Comparison of ENCODE assay signal across 1 mouse cellular context in the genomic region with DNA sequence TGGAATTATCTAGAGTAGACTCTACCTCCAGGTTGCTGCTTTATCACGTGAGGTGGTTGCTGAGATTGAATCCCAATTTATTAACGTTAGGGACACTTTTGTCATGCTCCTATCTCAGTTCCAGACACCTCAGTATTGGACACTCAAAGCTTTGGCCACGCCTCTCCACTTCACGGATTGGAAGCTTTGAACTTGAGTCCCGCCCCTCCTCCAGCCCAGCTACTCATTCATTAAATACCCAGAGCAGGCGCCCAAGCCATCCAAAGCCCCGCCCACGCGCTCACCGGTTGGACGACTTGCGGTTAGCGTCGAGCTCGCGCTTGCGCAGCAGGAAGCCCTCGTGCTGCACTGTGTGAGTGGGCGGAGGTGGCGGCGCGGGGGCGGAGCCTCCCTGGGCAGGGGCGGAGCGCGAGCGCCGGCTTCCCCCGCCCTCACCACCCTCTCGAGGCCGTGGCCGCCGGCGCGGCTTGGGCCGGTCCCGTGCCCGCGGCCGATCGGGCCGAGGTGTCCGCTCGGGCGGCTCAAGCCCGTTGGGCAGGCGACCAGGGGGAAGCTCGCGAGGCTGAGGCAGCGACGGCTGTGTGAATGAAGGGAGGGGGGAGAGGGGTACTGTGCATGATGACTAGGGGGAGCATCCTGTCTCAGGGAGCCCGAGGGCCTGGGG.
TF ChIP-seq lines count a peak whose summit lies in the region.

No protein-coding gene starts in this region.

TF ChIP-seq in MEL, 35 proteins besides CTCF, POLR2A, EP300 and RAD21 (continued from another document):
- TF ChIP-seq MXI1 (IDR thresholded peaks at IDR 0.05; ENCODE audit: low read depth, low read length) = no peak; the same call in 1 of the 2 replicates
- no peak for TF ChIP-seq ZC3H11A (IDR thresholded peaks at IDR 0.05; ENCODE audit: low read depth, low read length)
- peak; percentile 95 for TF ChIP-seq BHLHE40 (IDR thresholded peaks at IDR 0.05; ENCODE audit: borderline replicate concordance, low read depth, low read length)
- no peak for TF ChIP-seq ELF1 (IDR thresholded peaks at IDR 0.05; ENCODE audit: low read depth, low read length)
- no peak for TF ChIP-seq MYC (IDR thresholded peaks at IDR 0.05; ENCODE audit: low read depth, low read length)
- TF ChIP-seq CHD2 (IDR thresholded peaks at IDR 0.05; ENCODE audit: low read length) = no peak; the same call in 1 of the 2 replicates
- TF ChIP-seq MYB (IDR thresholded peaks at IDR 0.05; ENCODE audit: low read depth, low read length) = no peak
- no peak for TF ChIP-seq GABPA (IDR thresholded peaks at IDR 0.05; ENCODE audit: low read depth, low read length)
- TF ChIP-seq UBTF (IDR thresholded peaks at IDR 0.05; ENCODE audit: borderline replicate concordance, insufficient read depth, low read depth, low read length) = no peak
- peak; percentile 71 for TF ChIP-seq GATA1 (IDR thresholded peaks at IDR 0.05; ENCODE audit: low read depth, low read length)
- TF ChIP-seq ZNF384 (IDR thresholded peaks at IDR 0.05; ENCODE audit: low read depth, low read length) = no peak
- no peak for TF ChIP-seq KAT2A (conservative IDR thresholded peaks at IDR 0.05; ENCODE audit: low read depth, low read length)
- no peak for TF ChIP-seq USF2 (IDR thresholded peaks at IDR 0.05; ENCODE audit: borderline replicate concordance in 1 of 2, insufficient read depth in 1 of 2, low read depth in 1 of 2, low read length in 2 of 2)
- no peak for TF ChIP-seq TCF12 (IDR thresholded peaks at IDR 0.05; ENCODE audit: low read depth, low read length)
- no peak for TF ChIP-seq CHD1 (IDR thresholded peaks at IDR 0.05; ENCODE audit: low read depth, low read length)
- peak; percentile 77 for TF ChIP-seq USF1 (IDR thresholded peaks at IDR 0.05; ENCODE audit: low read depth, low read length)
- peak; percentile 4; the same call in 1 of the 2 replicates for TF ChIP-seq SIN3A (IDR thresholded peaks at IDR 0.05; ENCODE audit: low read length)
- no peak for TF ChIP-seq JUND (IDR thresholded peaks at IDR 0.05; ENCODE audit: low read depth, low read length)
- TF ChIP-seq NELFE (IDR thresholded peaks at IDR 0.05; ENCODE audit: low read depth, low read length) = peak; percentile 62
- peak; percentile 98 for TF ChIP-seq NRF1 (IDR thresholded peaks at IDR 0.05; ENCODE audit: insufficient read depth, low read depth, low read length, poor library complexity, severe bottlenecking)
- peak; percentile 50; the same call in 1 of the 2 replicates for TF ChIP-seq HCFC1 (IDR thresholded peaks at IDR 0.05; ENCODE audit: low read depth, low read length)
- TF ChIP-seq POLR2AphosphoS2 (IDR thresholded peaks at IDR 0.05; ENCODE audit: low read length) = no peak
- peak; percentile 53; the same call in 1 of the 2 replicates for TF ChIP-seq MAZ (IDR thresholded peaks at IDR 0.05; ENCODE audit: low read depth, low read length)
- TF ChIP-seq ETS1 (IDR thresholded peaks at IDR 0.05; ENCODE audit: low read depth, low read length) = no peak
